Mouse (Mus musculus) MEL (cell line): ENCODE measurements at regions not wholly inside any gene's neighbourhood (a gene's known extent, or its start where the extent isn't known, plus 50 kb on each side); places are given as distances from the start of the nearest gene placed in this dataset.

Experiments
- DNase-seq: peaks from one replicate; pipeline ENCODE4 v3.0.0; 2011; ENCODE audit warnings: low read depth, low spot score
- H3K27ac ChIP-seq: 2 replicates; pipeline ENCODE4 v1.5.1; 2012; ENCODE audit warnings: low read depth, mild to moderate bottlenecking, control low read depth, low read length, moderate library complexity; ENCODE audit not compliant: control insufficient read depth
- H3K27me3 ChIP-seq, 2 experiments: fragments of 150-350 bp in 1 of 2; sonication (generic) in 1 of 2; 2 replicates each; pipeline ENCODE4 v1.6.1; 2012; ENCODE audit warnings: low read length in 2 of 2, mild to moderate bottlenecking in 2 of 2, improper control_type of control experiment in 1 of 2, moderate library complexity in 1 of 2; ENCODE audit not compliant: insufficient read depth in 2 of 2, control insufficient read depth in 1 of 2
- H3K36me3 ChIP-seq, 2 experiments: 2 replicates each; pipeline ENCODE4 v1.6.1; 2012 to 2014; ENCODE audit warnings: low read length in 2 of 2, improper control_type of control experiment in 1 of 2, inconsistent platforms in 1 of 2, mild to moderate bottlenecking in 1 of 2; ENCODE audit not compliant: insufficient read depth in 2 of 2, control insufficient read depth in 1 of 2
- H3K4me1 ChIP-seq, 2 experiments: fragments of 150-350 bp in 1 of 2; sonication (generic) in 1 of 2; 2 replicates each; pipeline ENCODE4 v1.6.1; 2012; ENCODE audit warnings: low read length in 2 of 2, improper control_type of control experiment in 1 of 2, mild to moderate bottlenecking in 1 of 2; ENCODE audit not compliant: insufficient read depth in 2 of 2, control insufficient read depth in 1 of 2
- H3K4me3 ChIP-seq, 2 experiments: fragments of 150-350 bp in 1 of 2; sonication (generic) in 1 of 2; 2 replicates each; pipeline ENCODE4 v1.5.1; 2012; ENCODE audit warnings: low read depth in 2 of 2, low read length in 2 of 2, mild to moderate bottlenecking in 2 of 2, moderate library complexity in 2 of 2, control low read depth in 1 of 2, improper control_type of control experiment in 1 of 2; ENCODE audit not compliant: control insufficient read depth in 1 of 2, insufficient read depth in 1 of 2
- H3K79me2 ChIP-seq: 2 replicates; pipeline ENCODE4 v1.6.1; 2012; ENCODE audit warnings: mild to moderate bottlenecking, low read length, moderate library complexity; ENCODE audit not compliant: control insufficient read depth, poor library complexity, insufficient read depth
- H3K9ac ChIP-seq: 2 replicates; pipeline ENCODE4 v1.6.1; 2012; ENCODE audit warnings: low read depth, mild to moderate bottlenecking, control low read depth, low read length, moderate library complexity; ENCODE audit not compliant: control insufficient read depth, poor library complexity, severe bottlenecking
- H3K9me3 ChIP-seq: fragments of 150-350 bp; sonication (generic); replicated peaks from 2 replicates; pipeline ENCODE4 v1.6.1; 2012; ENCODE audit warnings: mild to moderate bottlenecking, low read length, improper control_type of control experiment, moderate library complexity; ENCODE audit not compliant: insufficient read depth
- CHD1 ChIP-seq: IDR thresholded peaks from 2 replicates; pipeline ENCODE4 v1.6.1; 2012; ENCODE audit warnings: low read depth, mild to moderate bottlenecking, inconsistent platforms, low read length, improper control_type of control experiment
- CHD2 ChIP-seq: IDR thresholded peaks from 2 replicates; pipeline ENCODE4 v1.6.1; 2011; ENCODE audit warnings: low read length, improper control_type of control experiment
- E2F4 ChIP-seq: IDR thresholded peaks from 2 replicates; pipeline ENCODE4 v1.6.1; 2011; ENCODE audit warnings: low read depth, low read length, improper control_type of control experiment, borderline replicate concordance
- ETS1 ChIP-seq: IDR thresholded peaks from 2 replicates; pipeline ENCODE4 v1.6.1; 2012; ENCODE audit warnings: low read depth, mild to moderate bottlenecking, inconsistent platforms, low read length, improper control_type of control experiment, moderate library complexity
- GATA1 ChIP-seq: IDR thresholded peaks from 2 replicates; pipeline ENCODE4 v1.6.1; 2011; ENCODE audit warnings: low read depth, low read length, improper control_type of control experiment
- HCFC1 ChIP-seq: IDR thresholded peaks from 2 replicates; pipeline ENCODE4 v1.6.1; 2012; ENCODE audit warnings: low read depth, mild to moderate bottlenecking, inconsistent platforms, low read length, improper control_type of control experiment, moderate library complexity
- JUND ChIP-seq: IDR thresholded peaks from 2 replicates; pipeline ENCODE4 v1.6.1; 2011; ENCODE audit warnings: low read depth, mild to moderate bottlenecking, improper control_type of control experiment, low read length
- MEF2A ChIP-seq: IDR thresholded peaks from 2 replicates; pipeline ENCODE4 v1.6.1; 2014; ENCODE audit warnings: low read depth, mild to moderate bottlenecking, inconsistent platforms, low read length, improper control_type of control experiment; ENCODE audit not compliant: poor library complexity, insufficient replicate concordance, severe bottlenecking; ENCODE audit errors: extremely low read depth
- NELFE ChIP-seq: IDR thresholded peaks from 2 replicates; pipeline ENCODE4 v1.6.1; 2011; ENCODE audit warnings: low read depth, low read length, improper control_type of control experiment
- POLR2A ChIP-seq, 2 experiments: IDR thresholded peaks; 2 replicates each; pipeline ENCODE4 v1.6.1; 2011 to 2012; ENCODE audit warnings: low read length in 2 of 2, mild to moderate bottlenecking in 2 of 2, control low read depth in 1 of 2, improper control_type of control experiment in 1 of 2, low read depth in 1 of 2, moderate library complexity in 1 of 2; ENCODE audit not compliant: control insufficient read depth in 1 of 2, insufficient read depth in 1 of 2, poor library complexity in 1 of 2
- POLR2AphosphoS5 ChIP-seq: IDR thresholded peaks from 2 replicates; pipeline ENCODE4 v1.6.1; 2012; ENCODE audit warnings: low read depth, borderline replicate concordance, mild to moderate bottlenecking, inconsistent platforms, low read length, moderate library complexity, mixed read lengths
- SIN3A ChIP-seq: IDR thresholded peaks from 2 replicates; pipeline ENCODE4 v1.6.1; 2012; ENCODE audit warnings: low read length, improper control_type of control experiment, inconsistent platforms
- TCF12 ChIP-seq: IDR thresholded peaks from 2 replicates; pipeline ENCODE4 v1.6.1; 2014; ENCODE audit warnings: low read depth, mild to moderate bottlenecking, inconsistent platforms, low read length, improper control_type of control experiment, moderate library complexity
- UBTF ChIP-seq: IDR thresholded peaks from 2 replicates; pipeline ENCODE4 v1.6.1; 2012; ENCODE audit warnings: low read depth, mild to moderate bottlenecking, inconsistent platforms, low read length, improper control_type of control experiment, moderate library complexity, borderline replicate concordance; ENCODE audit not compliant: insufficient read depth
- USF1 ChIP-seq: IDR thresholded peaks from 2 replicates; pipeline ENCODE4 v1.6.1; 2014; ENCODE audit warnings: low read depth, mild to moderate bottlenecking, inconsistent platforms, low read length, improper control_type of control experiment, moderate library complexity
- USF2 ChIP-seq, 2 experiments: IDR thresholded peaks; 2 replicates each; pipeline ENCODE4 v1.6.1; 2011 to 2012; ENCODE audit warnings: improper control_type of control experiment in 2 of 2, low read length in 2 of 2, borderline replicate concordance in 1 of 2, inconsistent platforms in 1 of 2, low read depth in 1 of 2, mild to moderate bottlenecking in 1 of 2; ENCODE audit not compliant: insufficient read depth in 1 of 2
- ZC3H11A ChIP-seq: IDR thresholded peaks from 2 replicates; pipeline ENCODE4 v1.6.1; 2012; ENCODE audit warnings: low read depth, mild to moderate bottlenecking, inconsistent platforms, low read length, improper control_type of control experiment
- ZKSCAN1 ChIP-seq: IDR thresholded peaks from 2 replicates; pipeline ENCODE4 v1.6.1; 2012; ENCODE audit warnings: low read depth, mild to moderate bottlenecking, inconsistent platforms, low read length, improper control_type of control experiment, moderate library complexity
- ZNF384 ChIP-seq: IDR thresholded peaks from 2 replicates; pipeline ENCODE4 v1.6.1; 2012; ENCODE audit warnings: low read depth, mild to moderate bottlenecking, inconsistent platforms, low read length, improper control_type of control experiment

GRCm38 (mm10) chr11:44202716-44203115, 197.1 kb upstream of the Il12b start:
- H3K27ac ChIP-seq = no peak overlapping the region
- H3K9me3 ChIP-seq = no peaks in the 10 kb centered on the region
- no peaks in the 10 kb centered on the region for H3K36me3 ChIP-seq
- H3K27me3 ChIP-seq = no peaks in the 10 kb centered on the region
- no peak for DNase-seq
- no peaks in the 10 kb centered on the region for H3K79me2 ChIP-seq
- H3K9ac ChIP-seq = no peak overlapping the region
- no peak for TF ChIP-seq TCF12
- TF ChIP-seq USF1 = no peak
- no peak for TF ChIP-seq E2F4
- TF ChIP-seq MEF2A = no peak
- TF ChIP-seq UBTF = no peak
- no peak for TF ChIP-seq ZNF384
- TF ChIP-seq GATA1 = no peak
- no peak for TF ChIP-seq HCFC1
- no peak for TF ChIP-seq JUND
- TF ChIP-seq ZC3H11A = no peak
- no peak for TF ChIP-seq USF2 (IDR thresholded peaks at IDR 0.05; ENCODE audit: borderline replicate concordance in 1 of 2, insufficient read depth in 1 of 2, low read depth in 1 of 2, low read length in 2 of 2)
- TF ChIP-seq POLR2A (IDR thresholded peaks at IDR 0.05; ENCODE audit: control insufficient read depth in 1 of 2, insufficient read depth in 1 of 2, low read depth in 1 of 2, low read length in 2 of 2, poor library complexity in 1 of 2) = no peak
- no peak for TF ChIP-seq POLR2AphosphoS5
- no peak for TF ChIP-seq ETS1
- no peak for TF ChIP-seq CHD1
- no peak overlapping the region for H3K4me3 ChIP-seq
- no peaks in the 10 kb centered on the region for H3K4me1 ChIP-seq

GRCm38 (mm10) chr11:44204384-44204783, 195.5 kb upstream of the Il12b start:
- Histone ChIP-seq H3K36me3 (no peaks in the 10 kb centered on the region), H3K9me3 (no peaks in the 10 kb centered on the region), H3K9ac (no peak overlapping the region), H3K27me3 (no peaks in the 10 kb centered on the region), H3K4me3 (no peak overlapping the region), H3K79me2 (no peaks in the 10 kb centered on the region), H3K4me1 (no peaks in the 10 kb centered on the region), H3K27ac (no peak overlapping the region)
- TF ChIP-seq ZNF384 = no peak
- TF ChIP-seq ZKSCAN1 = no peak
- no peak for TF ChIP-seq NELFE
- no peak for TF ChIP-seq SIN3A
- no peak for TF ChIP-seq CHD2
- no peak for DNase-seq
